Mouse (Mus musculus): ENCODE data around the gene Smurf2.
"Not testable (repeated sequence)": the region's sequence is repeated elsewhere in the genome, so short reads cannot be mapped to it uniquely, and the experiment has no call there.

Gene Smurf2

GRCm38 (mm10) chr11:106807442-106807841, 113.1 kb downstream of the Smurf2 start:
- not testable (repeated sequence) for DNase-seq

- no peak for DNase-seq
Observed at GRCm38 (mm10) chr11:106802069-106802627, 118.4 kb downstream of the Smurf2 start.

GRCm38 (mm10) chr11:106795679-106796078, 124.8 kb downstream of the Smurf2 start:
- DNase-seq = peak in 1 of 2 experiments; percentile 39

GRCm38 (mm10) chr11:106793846-106794245, 126.7 kb downstream of the Smurf2 start:
- no peak for DNase-seq

- DNase-seq = no peak
Observed at GRCm38 (mm10) chr11:106789649-106790048, 130.9 kb downstream of the Smurf2 start.

GRCm38 (mm10) chr11:106788775-106789459, 131.6 kb downstream of the Smurf2 start, which contains the start of the genes Ddx5 and Cep95:
Ddx5 (minus strand) TSS chr11:106789185.
Cep95 (plus strand) TSS chr11:106789252.
- DNase-seq = peak; percentile 98

- DNase-seq = peak; percentile 98 to 100
Observed at GRCm38 (mm10) chr11:106788026-106788774, 132.3 kb downstream of the Smurf2 start.

- peak; percentile 93 to 94 for DNase-seq
Observed at GRCm38 (mm10) chr11:106787131-106788025, 133.1 kb downstream of the Smurf2 start.

- DNase-seq = no peak
Observed at GRCm38 (mm10) chr11:106785043-106785442, 135.5 kb downstream of the Smurf2 start.

- DNase-seq = no peak
Observed at GRCm38 (mm10) chr11:106784476-106784875, 136.0 kb downstream of the Smurf2 start.

- DNase-seq = no peak
Observed at GRCm38 (mm10) chr11:106782841-106783764, 137.4 kb downstream of the Smurf2 start.

GRCm38 (mm10) chr11:106782271-106782670, 138.2 kb downstream of the Smurf2 start:
- DNase-seq = not testable (repeated sequence)

GRCm38 (mm10) chr11:106780590-106781220, 139.8 kb downstream of the Smurf2 start:
- no peak for DNase-seq

GRCm38 (mm10) chr11:106780089-106780425, 140.5 kb downstream of the Smurf2 start:
- no peak for DNase-seq

GRCm38 (mm10) chr11:106779388-106780088, 141.0 kb downstream of the Smurf2 start, which contains the start of gene Polg2:
Polg2 (minus strand) TSS chr11:106779537.
- peak; percentile 93 to 95 for DNase-seq

GRCm38 (mm10) chr11:106778589-106779387, 141.7 kb downstream of the Smurf2 start:
- no peak for DNase-seq

- DNase-seq = no peak
Observed at GRCm38 (mm10) chr11:106778132-106778531, 142.4 kb downstream of the Smurf2 start.

- DNase-seq = no peak
Observed at GRCm38 (mm10) chr11:106777395-106777794, 143.1 kb downstream of the Smurf2 start.

GRCm38 (mm10) chr11:106776960-106777359, 143.6 kb downstream of the Smurf2 start:
- DNase-seq = peak in 1 of 2 experiments; percentile 38
